Mouse (Mus musculus) right cerebral cortex, adult 18-20 months (tissue): ENCODE data around the gene Trim7.
"Not testable (repeated sequence)": the region's sequence is repeated elsewhere in the genome, so short reads cannot be mapped to it uniquely, and the experiment has no call there.

Experiments used
- DNase-seq: peaks from one replicate; pipeline ENCODE4 v3.0.0; 2022; ENCODE audit warnings: mixed read lengths

The Trim7 gene

GRCm38 (mm10) chr11:48852624-48853473 lies 26.9 kb downstream of the Trim7 start:
- no peak for DNase-seq

GRCm38 (mm10) chr11:48853474-48854180 lies 27.7 kb downstream of the Trim7 start:
- DNase-seq, result peak; percentile 92

GRCm38 (mm10) chr11:48859014-48859413 lies 33.1 kb downstream of the Trim7 start:
- peak; percentile 55 for DNase-seq

GRCm38 (mm10) chr11:48862784-48863319 lies 36.9 kb downstream of the Trim7 start:
- no peak for DNase-seq

- no peak for DNase-seq
Observed at GRCm38 (mm10) chr11:48863808-48864207, 37.9 kb downstream of the Trim7 start.

- no peak for DNase-seq
Observed at GRCm38 (mm10) chr11:48866481-48866880, 40.5 kb downstream of the Trim7 start.

GRCm38 (mm10) chr11:48869380-48870110 lies 43.6 kb downstream of the Trim7 start:
- DNase-seq, result no peak

GRCm38 (mm10) chr11:48870781-48871180 lies 44.8 kb downstream of the Trim7 start:
- no peak for DNase-seq

- DNase-seq, result peak; percentile 26
Observed at GRCm38 (mm10) chr11:48871201-48871772, 45.3 kb downstream of the Trim7 start, which contains the start of gene Irgm1. TSS of gene Irgm1 (minus strand) at chr11:48871683.

- peak; percentile 23 for DNase-seq
Observed at GRCm38 (mm10) chr11:48871817-48872541, 46.0 kb downstream of the Trim7 start.

- DNase-seq, result no peak
Observed at GRCm38 (mm10) chr11:48872695-48873300, 46.9 kb downstream of the Trim7 start.

GRCm38 (mm10) chr11:48873591-48874290 lies 47.8 kb downstream of the Trim7 start:
- DNase-seq, result no peak

- DNase-seq, result peak; percentile 62
Observed at GRCm38 (mm10) chr11:48874465-48874864, 48.5 kb downstream of the Trim7 start.

- DNase-seq, result not testable (repeated sequence)
Observed at GRCm38 (mm10) chr11:48875343-48875837, 49.5 kb downstream of the Trim7 start.

- no peak for DNase-seq
Observed at GRCm38 (mm10) chr11:48876680-48877079, 50.7 kb downstream of the Trim7 start.

GRCm38 (mm10) chr11:48898812-48899431 lies 73.0 kb downstream of the Trim7 start:
- no peak for DNase-seq

GRCm38 (mm10) chr11:48900654-48901566 lies 75.0 kb downstream of the Trim7 start:
- not testable (repeated sequence) for DNase-seq

- DNase-seq, result not testable (repeated sequence)
Observed at GRCm38 (mm10) chr11:48901567-48901930, 75.6 kb downstream of the Trim7 start.
